22 mouse cellular contexts compared by ENCODE assay signal in genomic region chr6:112927341-112927740, GRCm38 (mm10). TPM values are rescaled to one million over a fixed set of nuclear protein-coding genes. Genes with fewer than 3 reads are reported as not detected.
A peak's percentile ranks its signal among the peaks of the same experiment; 100 is the strongest.
DNase-seq lines count a peak whose midpoint lies in the region; ATAC-seq lines count a peak whose summit lies in the region.
"Had no signal": no experiment of that assay in that cellular context is flagged by ENCODE, and none has a peak within 500 bp of the region (broad histone marks: within the 10 kb centered on the region; RNA-seq: fewer than 3 reads in every experiment).

No protein-coding gene starts in this region.

- intact Hi-C loops in left cerebral cortex, postnatal 4 days (cut with DNase I): no loop called here
- intact Hi-C loops in left cerebral cortex, postnatal 36 days (cut with DNase I): no loop called here

- no peak overlapping the region for H3K4me3 ChIP-seq in forebrain, embryonic 10.5 days
- no peak overlapping the region for H3K4me3 ChIP-seq in forebrain, embryonic 16.5 days (replicated peaks; ENCODE audit: low read length)
- no peak overlapping the region for H3K4me3 ChIP-seq in midbrain, embryonic 12.5 days
- H3K4me3 ChIP-seq in kidney, embryonic 14.5 days (ENCODE audit: low read length): no peak overlapping the region
- H3K4me3 ChIP-seq: hindbrain, embryonic 15.5 days; limb, embryonic 12.5 days; liver, embryonic 13.5 days; lung, embryonic 15.5 days had no signal

- H3K9me3 ChIP-seq in forebrain, embryonic 10.5 days: peaks cover 4% of the 10 kb centered on the region; the same call in 1 of the 2 replicates
- H3K9me3 ChIP-seq in forebrain, embryonic 16.5 days (ENCODE audit: control insufficient read depth, low read length): no peaks in the 10 kb centered on the region
- H3K9me3 ChIP-seq in midbrain, embryonic 12.5 days: no peaks in the 10 kb centered on the region
- H3K9me3 ChIP-seq in kidney, embryonic 14.5 days (ENCODE audit: control insufficient read depth, low read length): no peaks in the 10 kb centered on the region; the same call in 1 of the 2 replicates
- H3K9me3 ChIP-seq: hindbrain, embryonic 15.5 days; limb, embryonic 12.5 days; liver, embryonic 13.5 days; lung, embryonic 15.5 days had no signal

- peaks cover 41% of the 10 kb centered on the region for H3K36me3 ChIP-seq in forebrain, embryonic 10.5 days (replicated peaks)
- H3K36me3 ChIP-seq in forebrain, embryonic 16.5 days (ENCODE audit: control insufficient read depth, insufficient read depth): peaks cover 3% of the 10 kb centered on the region; the same call in 1 of the 2 replicates
- H3K36me3 ChIP-seq in midbrain, embryonic 12.5 days: peaks cover 24% of the 10 kb centered on the region
- no peaks in the 10 kb centered on the region for H3K36me3 ChIP-seq in kidney, embryonic 14.5 days (ENCODE audit: control insufficient read depth, insufficient read depth, low read length)
- H3K36me3 ChIP-seq: hindbrain, embryonic 15.5 days; limb, embryonic 12.5 days; liver, embryonic 13.5 days; lung, embryonic 15.5 days had no signal

- DNase-seq in forebrain, embryonic 10.5 days (ENCODE audit: extremely low spot score, low spot score): peak; percentile 52
- peak; percentile 23 for DNase-seq in left cerebral cortex, postnatal 4 days
- DNase-seq in left cerebral cortex, postnatal 36 days (ENCODE audit: low spot score in 2 of 2): no peak
- peak; percentile 73 for DNase-seq in retina, postnatal 1 day
- no peak for DNase-seq in cerebellum, adult 11-12 months
- DNase-seq: adrenal gland, postnatal 25 days; B cell, adult 2 months; cerebellum, adult 9-11 months; heart, postnatal 10 days; kidney, adult 18-20 months; kidney, postnatal 10 days; liver, embryonic 13.5 days; lung, postnatal 4 days; right cerebral cortex, postnatal 4 days; thymus, postnatal 14 days had no signal

- 47% methylated on average over 5 of the region's 5 CpGs for WGBS in forebrain, embryonic 10.5 days
- WGBS in forebrain, embryonic 16.5 days: 26% methylated on average over 5 of the region's 5 CpGs
- 17% methylated on average over 5 of the region's 5 CpGs for WGBS in midbrain, embryonic 12.5 days
- 94% methylated on average over 5 of the region's 5 CpGs for WGBS in kidney, embryonic 14.5 days

- ATAC-seq in forebrain, embryonic 16.5 days: no peak
- ATAC-seq in midbrain, embryonic 12.5 days (ENCODE audit: low FRiP score, low read depth): peak; percentile 71
- no peak for ATAC-seq in kidney, embryonic 14.5 days (ENCODE audit: low FRiP score, low TSS enrichment)

- no peaks in the 10 kb centered on the region for H3K27me3 ChIP-seq in forebrain, embryonic 10.5 days (ENCODE audit: poor library complexity, severe bottlenecking)
- no peaks in the 10 kb centered on the region for H3K27me3 ChIP-seq in forebrain, embryonic 16.5 days (replicated peaks; ENCODE audit: control insufficient read depth, insufficient read depth, low read length)
- H3K27me3 ChIP-seq in midbrain, embryonic 12.5 days: no peaks in the 10 kb centered on the region
- no peaks in the 10 kb centered on the region for H3K27me3 ChIP-seq in kidney, embryonic 14.5 days (ENCODE audit: control insufficient read depth, insufficient read depth, low read length)
- H3K27me3 ChIP-seq: hindbrain, embryonic 15.5 days; limb, embryonic 12.5 days; liver, embryonic 13.5 days; lung, embryonic 15.5 days had no signal

- H3K9ac ChIP-seq in forebrain, embryonic 16.5 days (replicated peaks; ENCODE audit: low read depth, low read length): no peak overlapping the region
- H3K9ac ChIP-seq in midbrain, embryonic 12.5 days (replicated peaks): no peak overlapping the region
- no peak overlapping the region for H3K9ac ChIP-seq in kidney, embryonic 14.5 days (ENCODE audit: low read depth, low read length)
- H3K9ac ChIP-seq: hindbrain, embryonic 15.5 days; limb, embryonic 12.5 days; liver, embryonic 13.5 days; lung, embryonic 15.5 days had no signal

- H3K27ac ChIP-seq in forebrain, embryonic 10.5 days: peak overlapping the region; percentile 60
- no peak overlapping the region for H3K27ac ChIP-seq in forebrain, embryonic 16.5 days (ENCODE audit: low read length)
- H3K27ac ChIP-seq in midbrain, embryonic 12.5 days (replicated peaks): peak overlapping the region; percentile 27
- no peak overlapping the region for H3K27ac ChIP-seq in kidney, embryonic 14.5 days (ENCODE audit: low read depth, low read length)
- H3K27ac ChIP-seq: hindbrain, embryonic 15.5 days; limb, embryonic 12.5 days; liver, embryonic 13.5 days; lung, embryonic 15.5 days had no signal

- H3K4me1 ChIP-seq in forebrain, embryonic 10.5 days: peaks cover 79% of the 10 kb centered on the region
- H3K4me1 ChIP-seq in forebrain, embryonic 16.5 days (replicated peaks; ENCODE audit: control insufficient read depth, insufficient read depth, low read length): peaks cover 70% of the 10 kb centered on the region
- H3K4me1 ChIP-seq in midbrain, embryonic 12.5 days: peaks cover 85% of the 10 kb centered on the region
- 0 out of 2 replicates have a peak, but pooled peaks cover 4% of the 10 kb centered on the region for H3K4me1 ChIP-seq in kidney, embryonic 14.5 days (ENCODE audit: control insufficient read depth, insufficient read depth, low read length)

- no peak overlapping the region for H3K4me2 ChIP-seq in forebrain, embryonic 16.5 days (ENCODE audit: low read length)
- peak overlapping the region; percentile 1; the same call in 1 of the 2 replicates for H3K4me2 ChIP-seq in midbrain, embryonic 12.5 days (replicated peaks)
- H3K4me2 ChIP-seq in kidney, embryonic 14.5 days (replicated peaks; ENCODE audit: low read depth, low read length): no peak overlapping the region
- H3K4me2 ChIP-seq: heart, embryonic 11.5 days; hindbrain, embryonic 15.5 days; limb, embryonic 12.5 days; liver, embryonic 13.5 days; lung, embryonic 15.5 days had no signal

RNA-seq across cellular contexts. Expression of gene Srgap3, which starts 19.7 kb away (rescaled TPM):
- polyA plus RNA-seq in forebrain, embryonic 10.5 days (2016; fragmentation: Nextera tagmentation; extraction: Ambion mirVana): 14.8 and 16.5 TPM in 2 replicates
- 32.2 and 37.2 TPM in 2 replicates for polyA plus RNA-seq in forebrain, embryonic 16.5 days (2015; fragmentation: Nextera tagmentation; extraction: Ambion mirVana)
- 100 to 1,000 TPM; 276 to 282 TPM for total RNA-seq in left cerebral cortex, postnatal 4 days (2021)
- 100 to 1,000 TPM; 191 to 230 TPM for total RNA-seq in left cerebral cortex, postnatal 36 days (2021)
- polyA plus RNA-seq in midbrain, embryonic 12.5 days (2016; fragmentation: Nextera tagmentation; extraction: Ambion mirVana): 60.5 and 63.7 TPM in 2 replicates
- 4.6 and 6.9 TPM in 2 replicates for polyA plus RNA-seq in kidney, embryonic 14.5 days (2014; fragmentation: Nextera tagmentation; extraction: Ambion mirVana)

Comparison
In these comparisons a context has a peak if more than half of its experiments do, and no peak if none do; other contexts are left out.
1. DNase-seq: peak in forebrain, embryonic 10.5 days (single experiment), left cerebral cortex, postnatal 4 days (single experiment) and retina, postnatal 1 day (single experiment); none in left cerebral cortex, postnatal 36 days (0 of 2) and cerebellum, adult 11-12 months (single experiment).
2. H3K27ac ChIP-seq: peak in forebrain, embryonic 10.5 days (single experiment) and midbrain, embryonic 12.5 days (single experiment); none in forebrain, embryonic 16.5 days (single experiment) and kidney, embryonic 14.5 days (single experiment).